Mouse (Mus musculus): ENCODE results near the gene Acsbg2. TPM values are rescaled to one million over a fixed set of nuclear protein-coding genes. Genes with fewer than 3 reads are reported as not detected.

Acsbg2 gene
- total and polyA plus RNA-seq, 2 experiments = not detected

GRCm38 (mm10) chr17:56830411-56831110 lies 43.7 kb downstream of the Acsbg2 start, which contains the start of gene Rfx2:
TSS of gene Rfx2 (minus strand) at chr17:56831013.
- Histone ChIP-seq H3K79me2 (ENCODE audit: control insufficient read depth, insufficient read depth, low read length) (no peaks in the 10 kb centered on the region), H3K27ac (replicated peaks; ENCODE audit: insufficient read depth, low read depth, low read length) (no peak within 1 kb of the TSS), H3K36me3 (ENCODE audit: control insufficient read depth, insufficient read depth, low read length) (no peaks in the 10 kb centered on the region), H3K9ac (ENCODE audit: low read depth, low read length) (peak within 1 kb of the TSS; percentile 54), H3K4me3 (ENCODE audit: insufficient read depth, low read depth, low read length) (peak within 1 kb of the TSS; percentile 64), H3K4me1 (ENCODE audit: control insufficient read depth, insufficient read depth, low read length) (peaks cover 3% of the 10 kb centered on the region; the same call in 1 of the 2 replicates), H3K27me3 (ENCODE audit: control insufficient read depth, insufficient read depth, low read length) (no peaks in the 10 kb centered on the region)
- peak; percentile 6 for DNase-seq (ENCODE audit: extremely low read depth, low read depth, low spot score)
- WGBS = under 1% methylated on average over 61 of the region's 62 CpGs
- TF ChIP-seq CTCF (IDR thresholded peaks at IDR 0.05; ENCODE audit: low read depth, low read length) (no peak), POLR2A (IDR thresholded peaks at IDR 0.05; ENCODE audit: extremely low read depth, insufficient read depth, low read length) (no peak)

- H3K79me2 ChIP-seq (ENCODE audit: control insufficient read depth, insufficient read depth, low read length) = no peaks in the 10 kb centered on the region
- H3K9ac ChIP-seq (ENCODE audit: low read depth, low read length) = no peak overlapping the region
- H3K27ac ChIP-seq (replicated peaks; ENCODE audit: insufficient read depth, low read depth, low read length) = no peak overlapping the region
- no peak for TF ChIP-seq POLR2A (IDR thresholded peaks at IDR 0.05; ENCODE audit: extremely low read depth, insufficient read depth, low read length)
- no peak for TF ChIP-seq CTCF (IDR thresholded peaks at IDR 0.05; ENCODE audit: low read depth, low read length)
- H3K4me1 ChIP-seq (ENCODE audit: control insufficient read depth, insufficient read depth, low read length) = peaks cover 3% of the 10 kb centered on the region; the same call in 1 of the 2 replicates
- no peaks in the 10 kb centered on the region for H3K27me3 ChIP-seq (ENCODE audit: control insufficient read depth, insufficient read depth, low read length)
- WGBS = 15% methylated on average over 27 of the region's 27 CpGs
- no peak overlapping the region for H3K4me3 ChIP-seq (ENCODE audit: insufficient read depth, low read depth, low read length)
- no peak for DNase-seq (ENCODE audit: extremely low read depth, low read depth, low spot score)
- H3K36me3 ChIP-seq (ENCODE audit: control insufficient read depth, insufficient read depth, low read length) = no peaks in the 10 kb centered on the region
These were observed 44.5 kb downstream of the Acsbg2 start for GRCm38 (mm10) chr17:56829795-56830194.

- Histone ChIP-seq H3K79me2 (ENCODE audit: control insufficient read depth, insufficient read depth, low read length) (no peaks in the 10 kb centered on the region), H3K27ac (replicated peaks; ENCODE audit: insufficient read depth, low read depth, low read length) (no peak overlapping the region), H3K27me3 (ENCODE audit: control insufficient read depth, insufficient read depth, low read length) (no peaks in the 10 kb centered on the region), H3K4me3 (ENCODE audit: insufficient read depth, low read depth, low read length) (no peak overlapping the region), H3K9ac (ENCODE audit: low read depth, low read length) (no peak overlapping the region), H3K36me3 (ENCODE audit: control insufficient read depth, insufficient read depth, low read length) (no peaks in the 10 kb centered on the region), H3K4me1 (ENCODE audit: control insufficient read depth, insufficient read depth, low read length) (peaks cover 3% of the 10 kb centered on the region; the same call in 1 of the 2 replicates)
- TF ChIP-seq POLR2A (IDR thresholded peaks at IDR 0.05; ENCODE audit: extremely low read depth, insufficient read depth, low read length) (no peak), CTCF (IDR thresholded peaks at IDR 0.05; ENCODE audit: low read depth, low read length) (no peak)
- WGBS = 58% methylated on average over 11 of the region's 11 CpGs
- DNase-seq (ENCODE audit: extremely low read depth, low read depth, low spot score) = no peak
These were observed 45.1 kb downstream of the Acsbg2 start for GRCm38 (mm10) chr17:56829171-56829570.

GRCm38 (mm10) chr17:56826718-56827117 lies 47.5 kb downstream of the Acsbg2 start:
- Histone ChIP-seq H3K4me3 (ENCODE audit: insufficient read depth, low read depth, low read length) (no peak overlapping the region), H3K27ac (replicated peaks; ENCODE audit: insufficient read depth, low read depth, low read length) (no peak overlapping the region), H3K9ac (ENCODE audit: low read depth, low read length) (no peak overlapping the region), H3K27me3 (ENCODE audit: control insufficient read depth, insufficient read depth, low read length) (no peaks in the 10 kb centered on the region), H3K36me3 (ENCODE audit: control insufficient read depth, insufficient read depth, low read length) (no peaks in the 10 kb centered on the region), H3K4me1 (ENCODE audit: control insufficient read depth, insufficient read depth, low read length) (peaks cover 3% of the 10 kb centered on the region; the same call in 1 of the 2 replicates), H3K79me2 (ENCODE audit: control insufficient read depth, insufficient read depth, low read length) (no peaks in the 10 kb centered on the region)
- TF ChIP-seq POLR2A (IDR thresholded peaks at IDR 0.05; ENCODE audit: extremely low read depth, insufficient read depth, low read length) (no peak), CTCF (IDR thresholded peaks at IDR 0.05; ENCODE audit: low read depth, low read length) (no peak)
- no peak for DNase-seq (ENCODE audit: extremely low read depth, low read depth, low spot score)
- WGBS = 97% methylated on average over 2 of the region's 2 CpGs

GRCm38 (mm10) chr17:56823352-56823751 lies 50.9 kb downstream of the Acsbg2 start:
- WGBS = 62% methylated on average over 2 of the region's 2 CpGs
- no peak overlapping the region for H3K9ac ChIP-seq (ENCODE audit: low read depth, low read length)
- no peak for DNase-seq (ENCODE audit: extremely low read depth, low read depth, low spot score)
- H3K79me2 ChIP-seq (ENCODE audit: control insufficient read depth, insufficient read depth, low read length) = no peaks in the 10 kb centered on the region
- no peak overlapping the region for H3K4me3 ChIP-seq (ENCODE audit: insufficient read depth, low read depth, low read length)
- H3K27me3 ChIP-seq (ENCODE audit: control insufficient read depth, insufficient read depth, low read length) = no peaks in the 10 kb centered on the region
- H3K4me1 ChIP-seq (ENCODE audit: control insufficient read depth, insufficient read depth, low read length) = 0 out of 2 replicates have a peak, but pooled peaks cover 3% of the 10 kb centered on the region
- no peak overlapping the region for H3K27ac ChIP-seq (replicated peaks; ENCODE audit: insufficient read depth, low read depth, low read length)
- TF ChIP-seq CTCF (IDR thresholded peaks at IDR 0.05; ENCODE audit: low read depth, low read length) = no peak
- no peak for TF ChIP-seq POLR2A (IDR thresholded peaks at IDR 0.05; ENCODE audit: extremely low read depth, insufficient read depth, low read length)
- H3K36me3 ChIP-seq (ENCODE audit: control insufficient read depth, insufficient read depth, low read length) = no peaks in the 10 kb centered on the region

- H3K9ac ChIP-seq (ENCODE audit: low read depth, low read length) = no peak overlapping the region
- 92% methylated on average over 2 of the region's 2 CpGs for WGBS
- no peak overlapping the region for H3K4me3 ChIP-seq (ENCODE audit: insufficient read depth, low read depth, low read length)
- H3K4me1 ChIP-seq (ENCODE audit: control insufficient read depth, insufficient read depth, low read length) = 0 out of 2 replicates have a peak, but pooled peaks cover 3% of the 10 kb centered on the region
- TF ChIP-seq CTCF (IDR thresholded peaks at IDR 0.05; ENCODE audit: low read depth, low read length) (no peak), POLR2A (IDR thresholded peaks at IDR 0.05; ENCODE audit: extremely low read depth, insufficient read depth, low read length) (no peak)
- H3K27me3 ChIP-seq (ENCODE audit: control insufficient read depth, insufficient read depth, low read length) = no peaks in the 10 kb centered on the region
- H3K79me2 ChIP-seq (ENCODE audit: control insufficient read depth, insufficient read depth, low read length) = no peaks in the 10 kb centered on the region
- no peaks in the 10 kb centered on the region for H3K36me3 ChIP-seq (ENCODE audit: control insufficient read depth, insufficient read depth, low read length)
- H3K27ac ChIP-seq (replicated peaks; ENCODE audit: insufficient read depth, low read depth, low read length) = no peak overlapping the region
- no peak for DNase-seq (ENCODE audit: extremely low read depth, low read depth, low spot score)
These were observed 51.9 kb downstream of the Acsbg2 start for GRCm38 (mm10) chr17:56822380-56822779.

Measured in liver, adult 2 months (tissue).